23 mouse cellular contexts compared by ENCODE assay signal in genomic region chr15:27441053-27441452, GRCm38 (mm10).
"Had no signal": no experiment of that assay in that cellular context is flagged by ENCODE, and none has a peak within 500 bp of the region (broad histone marks: within the 10 kb centered on the region; RNA-seq: fewer than 3 reads in every experiment).

No protein-coding gene starts in this region.

- H3K27me3 ChIP-seq: heart, embryonic 13.5 days; heart, embryonic 15.5 days; hindbrain, embryonic 12.5 days; hindbrain, embryonic 15.5 days; limb, embryonic 13.5 days; limb, embryonic 15.5 days; liver, embryonic 12.5 days had no signal

- H3K9me3 ChIP-seq: heart, embryonic 10.5 days; heart, embryonic 13.5 days; heart, embryonic 15.5 days; hindbrain, embryonic 12.5 days; hindbrain, embryonic 15.5 days; limb, embryonic 13.5 days; limb, embryonic 15.5 days; liver, embryonic 12.5 days had no signal

- H3K9ac ChIP-seq: forebrain, postnatal 0 days; heart, embryonic 13.5 days; heart, embryonic 15.5 days; hindbrain, embryonic 12.5 days; hindbrain, embryonic 15.5 days; limb, embryonic 13.5 days; limb, embryonic 15.5 days; liver, embryonic 12.5 days; liver, embryonic 14.5 days had no signal

- H3K36me3 ChIP-seq: heart, embryonic 10.5 days; heart, embryonic 13.5 days; heart, embryonic 15.5 days; hindbrain, embryonic 12.5 days; hindbrain, embryonic 15.5 days; limb, embryonic 13.5 days; limb, embryonic 15.5 days; liver, embryonic 12.5 days had no signal

- ATAC-seq: forebrain, postnatal 0 days; hindbrain, postnatal 0 days; liver, embryonic 12.5 days had no signal

- H3K4me2 ChIP-seq: heart, embryonic 13.5 days; heart, embryonic 15.5 days; hindbrain, embryonic 12.5 days; hindbrain, embryonic 15.5 days; limb, embryonic 13.5 days; limb, embryonic 15.5 days; liver, embryonic 12.5 days had no signal

- H3K27ac ChIP-seq: heart, embryonic 10.5 days; heart, embryonic 13.5 days; heart, embryonic 15.5 days; hindbrain, embryonic 12.5 days; hindbrain, embryonic 15.5 days; hindbrain, postnatal 0 days; limb, embryonic 13.5 days; limb, embryonic 15.5 days; liver, embryonic 12.5 days; liver, embryonic 14.5 days had no signal

- H3K4me1 ChIP-seq: heart, embryonic 10.5 days; heart, embryonic 13.5 days; heart, embryonic 15.5 days; hindbrain, embryonic 12.5 days; hindbrain, embryonic 15.5 days; limb, embryonic 15.5 days had no signal

- DNase-seq: forebrain, postnatal 0 days; gastrocnemius, postnatal 14 days; gastrocnemius, postnatal 36 days; heart, adult 18-20 months; heart, postnatal 14 days; heart, postnatal 36 days; kidney, adult 11 months; kidney, adult 8-10 months; kidney, postnatal 10 days; kidney, postnatal 36 days; layer of hippocampus, adult 9-11 months; layer of hippocampus, postnatal 36 days; left cerebral cortex, postnatal 4 days had no signal

- H3K4me3 ChIP-seq: heart, embryonic 10.5 days; heart, embryonic 13.5 days; heart, embryonic 15.5 days; hindbrain, embryonic 12.5 days; hindbrain, embryonic 15.5 days; limb, embryonic 13.5 days; limb, embryonic 15.5 days; liver, embryonic 12.5 days had no signal
